In genomic region chr17:24667416-24667815, GRCm38 (mm10) we compare ENCODE assay signal across 10 mouse cellular contexts. TPM values are rescaled to one million over a fixed set of nuclear protein-coding genes. Genes with fewer than 3 reads are reported as not detected.
DNase-seq lines count a peak whose midpoint lies in the region; ATAC-seq and TF ChIP-seq lines count a peak whose summit lies in the region.
"Had no signal": no experiment of that assay in that cellular context is flagged by ENCODE, and none has a peak within 500 bp of the region (broad histone marks: within the 10 kb centered on the region; RNA-seq: fewer than 3 reads in every experiment).

No protein-coding gene starts in this region.

- H3K4me2 ChIP-seq in kidney, embryonic 15.5 days: no peak overlapping the region
- H3K4me2 ChIP-seq in limb, embryonic 14.5 days (replicated peaks; ENCODE audit: low read depth, low read length, severe bottlenecking): no peak overlapping the region
- H3K4me2 ChIP-seq: embryonic facial prominence, embryonic 15.5 days; limb, embryonic 15.5 days had no signal

- H3K9me3 ChIP-seq in kidney, embryonic 15.5 days (replicated peaks): no peaks in the 10 kb centered on the region
- no peaks in the 10 kb centered on the region for H3K9me3 ChIP-seq in E14TG2a.4 (ENCODE audit: low read length)
- no peaks in the 10 kb centered on the region for H3K9me3 ChIP-seq in limb, embryonic 14.5 days (ENCODE audit: control insufficient read depth, low read length)
- H3K9me3 ChIP-seq: embryonic facial prominence, embryonic 15.5 days; limb, embryonic 15.5 days had no signal

- DNase-seq in kidney, adult 18-20 months: peak; percentile 74
- peak; percentile 91 for DNase-seq in brain, adult 2 months (ENCODE audit: low read depth, low spot score)
- peak; percentile 51 for DNase-seq in fat pad, adult 2 months (ENCODE audit: extremely low read depth, low read depth, low spot score)
- peak; percentile 58 for DNase-seq in limb, embryonic 14.5 days (ENCODE audit: low spot score)
- peak; percentile 34 to 57 for DNase-seq in spleen, adult 18-20 months
- no peak for DNase-seq in gastrocnemius, postnatal 25 days

- no peaks in the 10 kb centered on the region for H3K36me3 ChIP-seq in kidney, embryonic 15.5 days
- H3K36me3 ChIP-seq in E14TG2a.4 (ENCODE audit: insufficient read depth, low read length): 0 out of 2 replicates have a peak, but pooled peaks cover 7% of the 10 kb centered on the region
- no peaks in the 10 kb centered on the region for H3K36me3 ChIP-seq in limb, embryonic 14.5 days (ENCODE audit: control insufficient read depth, insufficient read depth, low read length)
- H3K36me3 ChIP-seq: embryonic facial prominence, embryonic 15.5 days; limb, embryonic 15.5 days had no signal

- H3K4me3 ChIP-seq in kidney, embryonic 15.5 days (replicated peaks): no peak overlapping the region
- H3K4me3 ChIP-seq in E14TG2a.4 (replicated peaks; ENCODE audit: low read length): no peak overlapping the region
- no peak overlapping the region for H3K4me3 ChIP-seq in limb, embryonic 14.5 days (replicated peaks; ENCODE audit: low read length)
- H3K4me3 ChIP-seq: embryonic facial prominence, embryonic 15.5 days; limb, embryonic 15.5 days had no signal

- TF ChIP-seq POLR2A in limb, embryonic 14.5 days (IDR thresholded peaks at IDR 0.05; ENCODE audit: borderline replicate concordance, extremely low read depth, insufficient read depth, insufficient read length): no peak

- no peak overlapping the region for H3K9ac ChIP-seq in kidney, embryonic 15.5 days
- H3K9ac ChIP-seq in limb, embryonic 14.5 days (ENCODE audit: low read depth, low read length, severe bottlenecking): no peak overlapping the region
- H3K9ac ChIP-seq: embryonic facial prominence, embryonic 15.5 days; limb, embryonic 15.5 days had no signal

- H3K27me3 ChIP-seq in kidney, embryonic 15.5 days: 0 out of 2 replicates have a peak, but pooled peaks cover 4% of the 10 kb centered on the region
- H3K27me3 ChIP-seq in E14TG2a.4 (ENCODE audit: insufficient read depth, low read length): no peaks in the 10 kb centered on the region
- no peaks in the 10 kb centered on the region for H3K27me3 ChIP-seq in limb, embryonic 14.5 days (ENCODE audit: control insufficient read depth, insufficient read depth, low read length)
- H3K27me3 ChIP-seq: embryonic facial prominence, embryonic 15.5 days; limb, embryonic 15.5 days had no signal

- H3K27ac ChIP-seq in kidney, embryonic 15.5 days: no peak overlapping the region
- no peak overlapping the region for H3K27ac ChIP-seq in limb, embryonic 14.5 days (replicated peaks; ENCODE audit: low read depth, low read length)
- H3K27ac ChIP-seq: embryonic facial prominence, embryonic 15.5 days; limb, embryonic 15.5 days had no signal

- peaks cover 31% of the 10 kb centered on the region for H3K4me1 ChIP-seq in kidney, embryonic 15.5 days
- peaks cover 43% of the 10 kb centered on the region for H3K4me1 ChIP-seq in E14TG2a.4 (replicated peaks; ENCODE audit: low read depth, low read length)
- peaks cover 26% of the 10 kb centered on the region for H3K4me1 ChIP-seq in limb, embryonic 14.5 days (ENCODE audit: control insufficient read depth, insufficient read depth, low read length)

- no peak for ATAC-seq in kidney, embryonic 15.5 days (replicated peaks; ENCODE audit: low FRiP score)
- ATAC-seq in limb, embryonic 14.5 days (ENCODE audit: low FRiP score, low read depth): no peak

- TF ChIP-seq CTCF in E14TG2a.4 (conservative IDR thresholded peaks at IDR 0.05; ENCODE audit: low read length): peak; percentile 60

- WGBS in kidney, embryonic 15.5 days: 29% methylated on average over 6 of the region's 6 CpGs
- 23% methylated on average over 6 of the region's 6 CpGs for WGBS in limb, embryonic 14.5 days

RNA-seq across cellular contexts. Expression of gene Zfp598, which starts 2.1 kb away (rescaled TPM):
- polyA plus RNA-seq in kidney, embryonic 15.5 days (2015; fragmentation: Nextera tagmentation; extraction: Ambion mirVana): 23.9 and 27.6 TPM in 2 replicates
- 91.4 and 112 TPM in 2 replicates for polyA plus RNA-seq in limb, embryonic 14.5 days (2012; rRNA removed)
- 29.9 and 31.8 TPM in 2 replicates for polyA plus RNA-seq in limb, embryonic 14.5 days (2014; fragmentation: Nextera tagmentation; extraction: Ambion mirVana)
- total RNA-seq in gastrocnemius, postnatal 25 days (2021): 10 to 100 TPM; 17.7 to 20.2 TPM

RNA-seq across cellular contexts. Expression of gene Npw, which starts 9.2 kb away (rescaled TPM):
- polyA plus RNA-seq in kidney, embryonic 15.5 days (2015; fragmentation: Nextera tagmentation; extraction: Ambion mirVana): 0.35 and 0.43 TPM in 2 replicates
- polyA plus RNA-seq in limb, embryonic 14.5 days (2012; rRNA removed): 0.47 and 0.58 TPM in 2 replicates
- 0.33 and 0.41 TPM in 2 replicates for polyA plus RNA-seq in limb, embryonic 14.5 days (2014; fragmentation: Nextera tagmentation; extraction: Ambion mirVana)
- total RNA-seq in gastrocnemius, postnatal 25 days (2021): not detected
- polyA plus RNA-seq: limb, embryonic 15.5 days had no signal

RNA-seq across cellular contexts. Expression of gene Slc9a3r2, which starts 17.3 kb away (rescaled TPM):
- polyA plus RNA-seq in kidney, embryonic 15.5 days (2015; fragmentation: Nextera tagmentation; extraction: Ambion mirVana): 101 and 106 TPM in 2 replicates
- polyA plus RNA-seq in limb, embryonic 14.5 days (2012; rRNA removed): 56.2 and 65.0 TPM in 2 replicates
- polyA plus RNA-seq in limb, embryonic 14.5 days (2014; fragmentation: Nextera tagmentation; extraction: Ambion mirVana): 60.1 and 71.5 TPM in 2 replicates
- total RNA-seq in gastrocnemius, postnatal 25 days (2021): 10 to 100 TPM; 36.6 to 41.8 TPM

RNA-seq across cellular contexts. Expression of gene Syngr3, which starts 22.3 kb away (rescaled TPM):
- polyA plus RNA-seq in kidney, embryonic 15.5 days (2015; fragmentation: Nextera tagmentation; extraction: Ambion mirVana): 2.4 and 4.6 TPM in 2 replicates
- polyA plus RNA-seq in limb, embryonic 14.5 days (2012; rRNA removed): 2.6 and 3.0 TPM in 2 replicates
- polyA plus RNA-seq in limb, embryonic 14.5 days (2014; fragmentation: Nextera tagmentation; extraction: Ambion mirVana): 3.1 and 4.9 TPM in 2 replicates
- not detected for total RNA-seq in gastrocnemius, postnatal 25 days (2021)

RNA-seq across cellular contexts. Expression of gene Gfer, which starts 28.5 kb away (rescaled TPM):
- polyA plus RNA-seq in kidney, embryonic 15.5 days (2015; fragmentation: Nextera tagmentation; extraction: Ambion mirVana): 45.6 and 49.5 TPM in 2 replicates
- 27.3 and 34.2 TPM in 2 replicates for polyA plus RNA-seq in limb, embryonic 14.5 days (2012; rRNA removed)
- 38.6 and 39.5 TPM in 2 replicates for polyA plus RNA-seq in limb, embryonic 14.5 days (2014; fragmentation: Nextera tagmentation; extraction: Ambion mirVana)
- 10 to 100 TPM; 24.1 to 30.1 TPM for total RNA-seq in gastrocnemius, postnatal 25 days (2021)
